Mouse (Mus musculus): ENCODE data around the gene Xpa.
A peak's percentile ranks its signal among the peaks of the same experiment; 100 is the strongest.

Xpa gene

DNA sequence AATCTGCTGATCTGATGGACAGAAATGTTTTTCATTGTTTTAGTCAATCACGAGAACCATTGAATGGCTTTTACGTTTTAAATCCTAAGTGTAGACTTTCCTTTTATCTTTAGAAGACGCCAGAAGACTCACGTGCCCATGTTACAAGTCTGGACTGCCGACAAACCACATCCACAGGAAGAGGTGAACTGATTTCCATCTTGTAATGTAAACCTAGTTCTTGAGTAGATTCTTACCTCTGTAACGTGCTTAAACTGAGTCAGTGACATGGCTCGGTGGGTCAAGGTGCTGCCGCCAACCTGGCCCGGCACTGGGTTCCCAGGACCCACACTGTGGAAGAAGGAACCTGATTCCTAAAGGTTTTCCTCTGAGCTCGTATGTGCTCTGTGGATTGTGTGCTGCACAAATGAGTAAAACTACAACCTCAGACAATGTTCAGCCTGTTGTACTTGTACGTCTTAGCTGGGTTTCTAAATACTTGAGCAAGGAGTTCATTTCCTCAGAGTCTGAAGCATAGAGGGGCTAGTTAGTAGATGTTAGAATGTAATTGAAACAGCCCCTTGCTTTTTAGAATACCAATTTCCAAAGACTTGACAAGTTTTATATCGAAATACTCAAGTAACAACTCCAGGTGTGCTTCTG, 44.1 kb downstream of the Xpa start:
- DNase-seq (ENCODE audit: extremely low read depth, insufficient read length, low spot score), result no peak

- no peak for DNase-seq (ENCODE audit: extremely low read depth, insufficient read length, low spot score)
These were observed 49.2 kb downstream of the Xpa start for GRCm38 (mm10) chr4:46146881-46147280.

DNA sequence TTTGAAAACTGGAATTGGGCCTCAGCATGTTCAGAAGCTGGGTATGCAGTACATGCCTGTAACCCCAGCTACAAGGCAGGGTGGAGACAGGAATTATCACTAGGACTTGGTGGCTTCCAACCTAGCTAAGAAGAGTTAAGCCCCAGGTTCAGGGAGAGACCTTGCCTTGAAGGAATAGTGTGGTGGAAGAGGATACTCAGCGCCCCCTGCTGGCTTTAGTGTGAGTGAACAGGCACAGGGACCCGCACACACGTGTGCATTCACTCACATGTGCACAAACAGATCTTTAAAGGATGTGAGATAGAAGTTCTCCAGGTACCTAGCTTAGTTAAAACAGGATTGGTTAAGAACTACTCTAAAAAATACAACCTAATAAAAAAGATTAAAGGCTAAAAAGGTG, 51.8 kb downstream of the Xpa start:
- no peak for DNase-seq (ENCODE audit: extremely low read depth, insufficient read length, low spot score)

DNA sequence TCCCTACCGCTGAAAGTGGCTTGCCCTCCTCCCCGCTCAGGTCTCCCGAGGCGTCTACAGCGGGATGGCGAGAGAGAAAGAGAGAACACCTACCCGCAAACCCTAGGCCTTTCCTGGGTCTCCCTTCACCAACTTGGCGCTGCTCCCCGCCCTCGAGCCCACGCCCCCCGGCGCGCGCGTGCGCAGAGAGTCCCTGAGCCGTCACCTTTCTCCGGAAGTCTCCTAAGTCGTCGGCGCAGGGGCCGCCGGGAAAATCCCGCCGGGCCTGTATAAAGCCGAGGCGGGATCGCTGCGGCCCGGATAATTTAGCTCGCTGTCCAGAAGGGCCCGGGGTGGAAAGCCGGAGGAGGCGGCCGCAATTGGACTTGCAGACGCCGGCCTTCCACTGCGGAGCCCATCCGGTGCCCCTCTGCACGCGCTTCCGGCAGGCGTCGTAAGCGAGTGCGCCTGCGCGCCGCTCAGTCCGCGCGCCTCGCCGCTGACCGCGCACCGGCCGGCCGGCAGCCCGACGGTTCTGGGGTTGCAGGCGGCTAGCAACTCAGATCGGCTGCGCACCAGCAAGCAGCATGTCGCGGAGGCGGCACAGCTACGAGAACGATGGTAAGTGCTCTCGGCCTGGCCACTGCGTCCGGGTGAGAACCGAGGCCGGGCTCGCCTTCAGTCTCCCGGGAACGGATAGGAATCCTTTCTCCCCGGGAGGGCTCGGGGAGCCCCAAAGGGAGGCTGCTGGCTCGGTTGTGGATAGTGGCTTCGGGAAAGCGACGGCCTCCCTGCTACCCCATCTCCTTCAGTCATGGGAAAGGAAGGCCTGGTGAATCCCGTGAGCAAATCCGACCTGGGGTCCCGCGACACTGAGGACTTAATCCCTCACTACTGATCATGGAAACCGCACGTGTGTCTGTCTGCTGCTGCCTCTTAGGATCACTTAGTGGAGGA, 57.6 kb downstream of the Xpa start, which contains the start of the genes Ncbp1 and Tstd2:
Gene Ncbp1 (plus strand): TSS at position 327 of the 936 bp plus-strand sequence.
Gene Tstd2 (minus strand): TSS at position 408 of the 936 bp plus-strand sequence.
- peak; percentile 97 for DNase-seq (ENCODE audit: extremely low read depth, insufficient read length, low spot score)

GRCm38 (mm10) chr4:46137629-46138286, 58.4 kb downstream of the Xpa start:
- DNase-seq (ENCODE audit: extremely low read depth, insufficient read length, low spot score), result no peak

DNA sequence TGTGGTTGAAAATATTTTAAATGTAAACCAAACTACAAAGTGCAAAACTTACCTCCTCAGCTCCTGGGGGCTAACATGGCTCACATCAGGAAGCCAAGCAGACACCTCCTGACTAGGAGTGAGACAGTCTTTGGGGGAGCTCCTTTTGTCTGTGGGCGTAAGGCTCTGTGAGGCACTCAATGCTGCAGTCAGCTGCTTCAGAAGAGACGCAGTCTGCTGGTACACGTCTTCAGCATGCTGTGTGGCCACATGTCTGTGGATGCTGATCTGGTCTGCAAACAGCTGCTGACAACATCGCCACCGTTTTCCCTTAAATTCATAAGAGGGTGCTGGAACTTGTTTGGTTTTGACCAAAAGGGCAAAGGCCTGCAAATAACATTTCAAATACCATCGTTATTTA, 64.3 kb downstream of the Xpa start:
- no peak for DNase-seq (ENCODE audit: extremely low read depth, insufficient read length, low spot score)

GRCm38 (mm10) chr4:46130221-46130620, 65.9 kb downstream of the Xpa start:
- DNase-seq (ENCODE audit: extremely low read depth, insufficient read length, low spot score), result peak; percentile 37

- DNase-seq (ENCODE audit: extremely low read depth, insufficient read length, low spot score), result no peak
These were observed 66.7 kb downstream of the Xpa start for GRCm38 (mm10) chr4:46129311-46130004.

GRCm38 (mm10) chr4:46126541-46126940, 69.6 kb downstream of the Xpa start:
- DNase-seq (ENCODE audit: extremely low read depth, insufficient read length, low spot score), result peak; percentile 58

DNA sequence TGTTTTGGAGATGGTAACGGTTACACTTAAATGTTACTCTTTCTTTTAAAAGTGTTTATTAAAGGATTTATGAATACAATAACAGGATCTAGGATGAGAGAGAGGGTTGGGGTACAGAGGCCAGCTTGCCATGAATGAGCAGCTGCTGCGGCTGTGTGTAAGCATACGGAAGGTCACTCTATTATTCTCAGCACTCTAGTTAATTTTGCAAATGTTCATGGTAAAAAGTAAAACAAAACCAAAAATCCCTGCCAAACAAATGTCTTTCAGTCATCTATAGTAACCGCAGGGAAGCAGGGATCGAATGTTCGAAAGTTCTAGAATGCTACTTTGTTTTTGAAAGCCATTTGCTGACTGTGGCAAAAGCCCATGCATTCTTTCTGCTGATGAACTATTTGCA, 72.8 kb downstream of the Xpa start:
- DNase-seq (ENCODE audit: extremely low read depth, insufficient read length, low spot score), result no peak

DNA sequence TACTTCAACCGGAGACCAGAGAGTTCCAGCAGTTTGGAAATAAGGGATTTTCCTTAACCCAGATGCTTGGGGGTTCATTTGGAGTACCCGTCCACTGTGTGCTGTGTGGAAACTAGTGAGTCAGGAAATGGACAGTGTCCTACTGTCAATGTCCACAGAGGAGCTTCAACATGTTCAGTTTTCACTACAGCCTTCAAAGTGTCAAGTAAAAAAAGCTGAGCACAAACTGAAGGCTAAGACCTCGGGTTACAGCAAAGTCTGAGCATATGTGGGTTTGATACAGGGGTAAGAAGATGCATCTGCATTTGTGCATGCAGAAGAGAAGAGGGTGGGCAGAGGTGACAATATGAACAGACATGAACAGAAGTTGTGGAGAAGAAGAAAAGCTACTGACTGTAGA, 75.3 kb downstream of the Xpa start:
- DNase-seq (ENCODE audit: extremely low read depth, insufficient read length, low spot score), result no peak

GRCm38 (mm10) chr4:46119514-46120094, 76.5 kb downstream of the Xpa start:
- DNase-seq (ENCODE audit: extremely low read depth, insufficient read length, low spot score), result no peak

DNA sequence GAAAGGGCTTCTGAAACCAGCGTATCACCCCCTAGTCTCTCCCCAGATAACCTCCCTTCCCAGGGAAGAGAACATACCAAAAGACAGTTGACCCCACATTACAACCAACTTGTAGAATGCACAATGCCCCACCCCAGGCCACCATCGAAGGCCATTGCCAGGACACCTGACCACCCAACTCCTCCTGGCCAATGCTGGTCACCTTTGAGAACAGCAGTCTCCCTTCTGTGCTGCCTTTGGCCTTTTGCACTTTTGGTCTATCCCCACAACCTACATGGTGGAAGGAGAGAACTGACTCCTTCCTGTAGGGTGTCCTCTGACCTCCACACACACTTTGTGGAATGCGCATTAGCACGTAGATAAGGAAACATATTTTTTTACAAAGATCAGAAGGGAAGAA, 78.6 kb downstream of the Xpa start:
- no peak for DNase-seq (ENCODE audit: extremely low read depth, insufficient read length, low spot score)

DNA sequence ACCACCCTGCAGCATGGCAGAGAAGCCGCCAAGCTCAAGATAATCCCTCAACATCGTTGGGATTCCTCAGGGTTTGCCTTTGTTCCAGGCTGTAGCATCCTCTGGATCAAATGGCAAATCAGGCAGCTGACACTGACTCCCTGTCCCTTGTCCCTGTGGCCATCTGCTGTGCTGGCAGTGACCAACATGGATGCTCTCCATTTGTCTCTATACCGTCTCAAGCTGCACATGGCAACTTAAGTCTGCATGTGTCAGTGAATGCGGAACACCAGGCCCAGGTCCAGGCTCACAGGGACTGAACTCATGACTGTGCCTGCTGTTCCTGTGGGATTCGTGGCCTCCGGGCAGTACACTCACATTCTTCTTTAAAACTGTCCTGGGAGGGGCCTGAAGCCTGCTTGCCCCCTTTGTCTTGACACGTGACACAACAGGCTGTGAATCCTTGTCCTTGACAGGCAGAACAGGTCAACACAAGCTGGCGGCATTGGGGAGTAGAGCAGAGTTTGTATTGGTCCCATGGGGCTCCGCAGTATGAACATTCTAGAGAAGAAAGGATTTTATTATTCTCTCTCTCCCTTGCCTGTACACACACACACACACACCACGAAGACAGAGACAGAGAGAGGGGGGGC, 79.5 kb downstream of the Xpa start:
- no peak for DNase-seq (ENCODE audit: extremely low read depth, insufficient read length, low spot score)

GRCm38 (mm10) chr4:46115308-46115707, 80.8 kb downstream of the Xpa start:
- DNase-seq (ENCODE audit: extremely low read depth, insufficient read length, low spot score), result no peak

GRCm38 (mm10) chr4:46111361-46111760, 84.8 kb downstream of the Xpa start:
- no peak for DNase-seq (ENCODE audit: extremely low read depth, insufficient read length, low spot score)

GRCm38 (mm10) chr4:46110084-46110483, 86.0 kb downstream of the Xpa start:
- no peak for DNase-seq (ENCODE audit: extremely low read depth, insufficient read length, low spot score)

Data from 3134 (cell line).